Mouse (Mus musculus): ENCODE measurements at regions not wholly inside any gene's neighbourhood (a gene's known extent, or its start where the extent isn't known, plus 50 kb on each side); places are given as distances from the start of the nearest gene placed in this dataset. TPM values are rescaled to one million over a fixed set of nuclear protein-coding genes. Genes with fewer than 3 reads are reported as not detected.

DNA sequence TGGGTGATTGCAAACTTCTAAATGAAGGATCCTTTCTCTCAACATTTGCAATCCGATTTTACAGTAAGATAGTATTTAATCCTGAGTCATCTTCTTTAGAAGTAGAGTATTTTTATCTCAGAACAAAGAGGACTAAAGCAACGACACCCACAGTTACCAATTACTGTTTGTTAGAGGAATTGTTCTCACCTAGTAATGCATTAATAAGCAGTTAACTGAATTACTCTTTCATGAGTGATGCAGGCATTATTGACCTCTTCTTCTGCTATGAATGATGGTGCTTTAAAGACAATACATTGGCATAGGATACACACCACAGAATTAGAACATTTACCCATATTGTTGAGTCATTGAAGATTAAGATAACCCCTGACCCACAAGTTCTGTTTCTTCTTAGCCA is 207.0 kb upstream of the Tenm2 start:
- ATAC-seq (ENCODE audit: low FRiP score): no peak
- Histone ChIP-seq H3K36me3 (no peaks in the 10 kb centered on the region), H3K4me2 (no peak overlapping the region), H3K4me1 (no peaks in the 10 kb centered on the region), H3K27me3 (replicated peaks) (no peaks in the 10 kb centered on the region), H3K9ac (replicated peaks) (no peak overlapping the region), H3K9me3 (replicated peaks) (no peaks in the 10 kb centered on the region), H3K4me3 (replicated peaks) (no peak overlapping the region), H3K27ac (replicated peaks) (no peak overlapping the region)
- 66% methylated on average over 2 of the region's 2 CpGs for WGBS

DNA sequence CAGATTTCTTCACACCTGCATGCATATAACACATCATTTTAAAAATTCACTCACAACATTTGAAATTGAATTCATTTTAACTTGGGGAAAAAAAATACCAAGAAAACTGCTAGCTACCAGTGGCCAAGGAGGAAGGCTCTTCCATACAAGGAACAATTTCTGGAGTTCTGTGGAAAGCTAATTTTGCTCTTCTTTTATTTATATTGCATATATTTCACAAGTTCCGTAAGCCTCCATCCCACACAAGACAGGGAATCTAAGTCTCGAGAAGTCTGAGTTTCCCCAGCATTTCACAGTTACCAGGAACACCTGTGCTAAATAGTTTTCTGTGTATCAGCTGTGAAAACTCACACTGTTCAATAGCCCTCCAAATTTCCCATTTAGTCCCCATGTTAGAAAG is 198.8 kb upstream of the Tenm2 start:
- no peak overlapping the region for H3K4me2 ChIP-seq
- 44% methylated on average over 2 of the region's 2 CpGs for WGBS
- no peaks in the 10 kb centered on the region for H3K27me3 ChIP-seq (replicated peaks)
- ATAC-seq (ENCODE audit: low FRiP score): no peak
- H3K27ac ChIP-seq (replicated peaks): no peak overlapping the region
- no peaks in the 10 kb centered on the region for H3K36me3 ChIP-seq
- no peaks in the 10 kb centered on the region for H3K9me3 ChIP-seq (replicated peaks)
- no peak overlapping the region for H3K9ac ChIP-seq (replicated peaks)
- H3K4me3 ChIP-seq (replicated peaks): no peak overlapping the region
- 0 out of 2 replicates have a peak, but pooled peaks cover 4% of the 10 kb centered on the region for H3K4me1 ChIP-seq

DNA sequence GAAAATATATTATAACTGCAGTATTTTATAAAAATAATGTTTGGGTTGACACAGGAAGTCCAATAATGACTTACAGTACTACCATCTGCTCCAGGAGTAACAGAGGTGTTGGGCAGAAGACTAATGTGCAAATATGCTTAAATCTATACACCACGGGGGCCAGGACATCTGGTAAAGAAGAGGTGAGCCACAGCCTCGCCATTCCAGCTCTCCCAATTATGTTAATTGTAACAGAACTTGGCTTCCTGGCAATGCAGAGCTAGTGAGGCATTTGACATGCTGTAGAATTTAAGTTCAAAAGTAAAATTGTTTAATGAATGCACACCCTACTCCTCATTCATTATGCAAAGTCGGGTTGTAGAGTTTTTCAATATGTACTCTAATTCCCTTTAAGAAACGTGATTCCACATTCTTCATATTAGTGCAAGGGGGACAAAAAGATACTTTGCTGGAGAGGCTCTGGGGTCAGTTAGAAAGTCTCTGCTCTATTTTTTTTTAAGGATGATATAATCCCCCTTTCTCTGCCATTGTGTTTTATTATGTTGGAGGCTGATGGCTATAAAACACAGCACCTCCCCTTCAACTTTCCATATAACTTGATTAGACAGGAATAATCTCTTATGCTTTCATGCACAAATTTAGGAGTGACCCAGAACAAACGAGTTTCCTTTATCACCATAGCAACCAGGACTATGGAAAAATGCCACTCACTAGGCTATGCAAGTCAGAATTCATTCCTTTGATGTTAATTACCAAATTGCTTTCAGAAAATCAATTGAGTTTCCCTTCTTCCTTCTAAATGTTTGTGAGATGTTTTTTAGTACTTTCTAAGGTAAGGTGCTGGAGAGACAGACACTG is 188.8 kb upstream of the Tenm2 start:
- Histone ChIP-seq H3K4me1 (no peaks in the 10 kb centered on the region), H3K9me3 (replicated peaks) (no peaks in the 10 kb centered on the region), H3K9ac (replicated peaks) (no peak overlapping the region), H3K4me2 (no peak overlapping the region), H3K4me3 (replicated peaks) (no peak overlapping the region), H3K27me3 (replicated peaks) (no peaks in the 10 kb centered on the region), H3K27ac (replicated peaks) (no peak overlapping the region), H3K36me3 (no peaks in the 10 kb centered on the region)
- no peak for ATAC-seq (ENCODE audit: low FRiP score)
- WGBS: 22% methylated on average over 5 of the region's 5 CpGs

GRCm38 (mm10) chr11:37412868-37413267 is 177.1 kb upstream of the Tenm2 start:
- WGBS: 85% methylated on average over 3 of the region's 3 CpGs
- no peak overlapping the region for H3K4me2 ChIP-seq
- H3K27me3 ChIP-seq (replicated peaks): no peaks in the 10 kb centered on the region
- H3K9ac ChIP-seq (replicated peaks): no peak overlapping the region
- no peaks in the 10 kb centered on the region for H3K36me3 ChIP-seq
- no peak for ATAC-seq (ENCODE audit: low FRiP score)
- no peak overlapping the region for H3K27ac ChIP-seq (replicated peaks)
- no peaks in the 10 kb centered on the region for H3K4me1 ChIP-seq
- H3K9me3 ChIP-seq (replicated peaks): no peaks in the 10 kb centered on the region
- H3K4me3 ChIP-seq (replicated peaks): no peak overlapping the region

GRCm38 (mm10) chr11:37367971-37368370 is 132.2 kb upstream of the Tenm2 start:
- no peak overlapping the region for H3K27ac ChIP-seq (replicated peaks)
- no peaks in the 10 kb centered on the region for H3K36me3 ChIP-seq
- H3K4me2 ChIP-seq: no peak overlapping the region
- WGBS: 59% methylated on average over 1 of the region's 1 CpGs
- no peaks in the 10 kb centered on the region for H3K4me1 ChIP-seq
- ATAC-seq (ENCODE audit: low FRiP score): no peak
- no peaks in the 10 kb centered on the region for H3K27me3 ChIP-seq (replicated peaks)
- no peaks in the 10 kb centered on the region for H3K9me3 ChIP-seq (replicated peaks)
- no peak overlapping the region for H3K4me3 ChIP-seq (replicated peaks)
- no peak overlapping the region for H3K9ac ChIP-seq (replicated peaks)

DNA sequence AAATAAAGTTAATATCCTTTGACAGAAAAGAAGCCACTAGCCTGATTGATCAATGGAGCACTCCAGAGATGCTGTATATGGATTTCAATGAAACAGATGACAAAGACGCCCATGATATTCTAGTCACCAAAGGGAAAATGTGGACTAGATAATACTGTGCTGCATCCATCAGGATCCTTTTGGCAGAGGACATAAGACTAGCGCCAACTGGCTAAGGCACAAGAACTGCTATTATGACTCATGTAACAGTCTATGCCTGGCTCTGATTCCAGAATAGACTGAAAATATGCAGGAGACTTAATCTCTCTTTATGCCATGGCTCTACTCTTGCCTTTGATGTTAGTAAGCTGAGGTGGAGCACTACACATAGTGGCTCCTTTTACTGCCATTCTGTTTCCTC is 128.7 kb upstream of the Tenm2 start:
- Histone ChIP-seq H3K9ac (replicated peaks) (no peak overlapping the region), H3K4me2 (no peak overlapping the region), H3K9me3 (replicated peaks) (no peaks in the 10 kb centered on the region), H3K4me3 (replicated peaks) (no peak overlapping the region), H3K27me3 (replicated peaks) (no peaks in the 10 kb centered on the region), H3K27ac (replicated peaks) (no peak overlapping the region), H3K36me3 (no peaks in the 10 kb centered on the region), H3K4me1 (no peaks in the 10 kb centered on the region)
- 94% methylated on average over 2 of the region's 2 CpGs for WGBS
- ATAC-seq (ENCODE audit: low FRiP score): no peak

GRCm38 (mm10) chr11:37355074-37355473 is 119.3 kb upstream of the Tenm2 start:
- no peaks in the 10 kb centered on the region for H3K36me3 ChIP-seq
- WGBS: 29% methylated on average over 2 of the region's 2 CpGs
- H3K9me3 ChIP-seq (replicated peaks): no peaks in the 10 kb centered on the region
- H3K9ac ChIP-seq (replicated peaks): no peak overlapping the region
- H3K4me1 ChIP-seq: no peaks in the 10 kb centered on the region
- H3K4me2 ChIP-seq: no peak overlapping the region
- no peak for ATAC-seq (ENCODE audit: low FRiP score)
- H3K27me3 ChIP-seq (replicated peaks): no peaks in the 10 kb centered on the region
- H3K4me3 ChIP-seq (replicated peaks): no peak overlapping the region
- no peak overlapping the region for H3K27ac ChIP-seq (replicated peaks)

DNA sequence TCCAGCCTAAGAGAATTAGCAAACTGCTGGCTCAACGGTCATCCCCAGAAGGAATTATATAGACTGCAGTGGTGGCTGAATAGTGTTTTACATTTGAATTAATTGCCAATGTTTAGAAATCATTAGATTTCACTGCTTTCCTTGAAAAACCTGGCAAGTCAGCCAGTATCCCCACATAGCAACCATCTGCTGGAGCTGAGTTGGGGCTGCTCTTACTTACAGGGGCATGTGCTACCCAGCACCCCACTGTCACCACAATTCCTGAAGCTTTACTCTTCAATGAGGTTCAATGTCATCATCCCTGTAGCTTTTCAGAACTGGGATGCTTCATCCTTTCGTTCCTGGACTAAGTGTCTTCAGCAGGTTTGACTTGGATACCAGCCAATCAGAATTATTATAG is 73.9 kb upstream of the Tenm2 start:
- Histone ChIP-seq H3K36me3 (no peaks in the 10 kb centered on the region), H3K4me2 (no peak overlapping the region), H3K4me1 (no peaks in the 10 kb centered on the region), H3K27ac (replicated peaks) (no peak overlapping the region), H3K27me3 (replicated peaks) (no peaks in the 10 kb centered on the region), H3K9me3 (replicated peaks) (no peaks in the 10 kb centered on the region), H3K4me3 (replicated peaks) (no peak overlapping the region), H3K9ac (replicated peaks) (no peak overlapping the region)
- ATAC-seq (ENCODE audit: low FRiP score): no peak
- WGBS: 79% methylated on average over 2 of the region's 2 CpGs

DNA sequence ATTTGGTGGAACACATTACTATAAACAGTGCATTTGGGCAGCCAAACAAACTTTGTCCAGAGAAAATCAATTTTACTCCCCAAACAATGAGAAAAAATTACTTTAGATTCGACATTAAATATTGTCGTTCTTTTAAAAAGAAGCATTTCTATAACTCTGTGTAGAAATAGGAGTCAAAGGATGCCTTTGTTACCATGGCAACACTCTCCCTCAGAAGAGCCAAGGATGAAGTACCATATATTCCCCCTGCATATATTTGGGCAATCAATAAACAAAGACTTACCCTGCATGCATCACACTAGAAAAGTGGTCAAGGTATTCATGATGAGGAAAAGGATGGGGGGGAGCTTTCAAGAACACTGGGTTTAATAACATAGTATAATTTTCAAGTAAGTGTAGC is 70.9 kb upstream of the Tenm2 start:
- no peak overlapping the region for H3K9ac ChIP-seq (replicated peaks)
- no peak overlapping the region for H3K27ac ChIP-seq (replicated peaks)
- WGBS: 77% methylated on average over 2 of the region's 2 CpGs
- no peaks in the 10 kb centered on the region for H3K36me3 ChIP-seq
- no peak overlapping the region for H3K4me3 ChIP-seq (replicated peaks)
- no peak overlapping the region for H3K4me2 ChIP-seq
- no peaks in the 10 kb centered on the region for H3K9me3 ChIP-seq (replicated peaks)
- H3K27me3 ChIP-seq (replicated peaks): no peaks in the 10 kb centered on the region
- no peak for ATAC-seq (ENCODE audit: low FRiP score)
- no peaks in the 10 kb centered on the region for H3K4me1 ChIP-seq

Small RNA genes in the stretch of these regions (microRNA-seq; reads per million reads assigned to microRNA genes)
- not detected for gene Gm25693
